Mouse (Mus musculus) cerebellum, adult 2 months (tissue): ENCODE results near the gene Ankle1.

Experiments used
- CTCF ChIP-seq: fragments of 200-500 bp; IDR thresholded peaks from 2 replicates; pipeline ENCODE4 v1.5.1; 2011; ENCODE audit warnings: low read depth, mild to moderate bottlenecking, control low read depth, low read length, moderate library complexity, borderline replicate concordance; ENCODE audit not compliant: insufficient read depth
- POLR2A ChIP-seq: fragments of 200-500 bp; IDR thresholded peaks from 2 replicates; pipeline ENCODE4 v1.6.1; 2011; ENCODE audit warnings: low read length, control low read depth, borderline replicate concordance; ENCODE audit not compliant: insufficient read depth

- TF ChIP-seq CTCF (no peak), POLR2A (no peak)
Measured at GRCm38 (mm10) chr8:71391696-71392095, 14.1 kb upstream of the Ankle1 start.
